Mouse (Mus musculus): ENCODE measurements around the gene Crip3.

Gene Crip3

GRCm38 (mm10) chr17:46428761-46429414 lies at the start of gene Crip3:
TSS of gene Crip3 (plus strand) at chr17:46428926.
- DNase-seq (ENCODE audit: low spot score): peak; percentile 77

GRCm38 (mm10) chr17:46383294-46384060 lies 45.2 kb upstream of the Crip3 start, which contains the start of gene Zfp318:
TSS of gene Zfp318 (plus strand) at chr17:46383731.
- DNase-seq (ENCODE audit: low spot score): peak; percentile 100

- peak; percentile 65 for DNase-seq (ENCODE audit: low spot score)
Measured at GRCm38 (mm10) chr17:46384061-46384801, 44.5 kb upstream of the Crip3 start.

- no peak for DNase-seq (ENCODE audit: low spot score)
Measured at GRCm38 (mm10) chr17:46388200-46388599, 40.5 kb upstream of the Crip3 start.

- DNase-seq (ENCODE audit: low spot score): no peak
Measured at GRCm38 (mm10) chr17:46393012-46393411, 35.7 kb upstream of the Crip3 start.

- DNase-seq (ENCODE audit: low spot score): no peak
Measured at GRCm38 (mm10) chr17:46394631-46395030, 34.1 kb upstream of the Crip3 start.

GRCm38 (mm10) chr17:46408478-46408877 lies 20.2 kb upstream of the Crip3 start:
- DNase-seq (ENCODE audit: low spot score): no peak

GRCm38 (mm10) chr17:46418628-46419027 lies 10.1 kb upstream of the Crip3 start:
- no peak for DNase-seq (ENCODE audit: low spot score)

- DNase-seq (ENCODE audit: low spot score): no peak
Measured at GRCm38 (mm10) chr17:46419717-46420116, 9.0 kb upstream of the Crip3 start.

GRCm38 (mm10) chr17:46426496-46426895 lies 2.2 kb upstream of the Crip3 start:
- DNase-seq (ENCODE audit: low spot score): no peak

GRCm38 (mm10) chr17:46433627-46434026 lies 4.9 kb downstream of the Crip3 start:
- peak; percentile 81 for DNase-seq (ENCODE audit: low spot score)

- DNase-seq (ENCODE audit: low spot score): peak; percentile 61
Measured at GRCm38 (mm10) chr17:46436672-46437366, 8.1 kb downstream of the Crip3 start.

- no peak for DNase-seq (ENCODE audit: low spot score)
Measured at GRCm38 (mm10) chr17:46438298-46438873, 9.7 kb downstream of the Crip3 start, which contains the start of gene Slc22a7. TSS of gene Slc22a7 (minus strand) at chr17:46438457.

GRCm38 (mm10) chr17:46439176-46439575 lies 10.4 kb downstream of the Crip3 start:
- DNase-seq (ENCODE audit: low spot score): no peak

- no peak for DNase-seq (ENCODE audit: low spot score)
Measured at GRCm38 (mm10) chr17:46444839-46445579, 16.3 kb downstream of the Crip3 start.

GRCm38 (mm10) chr17:46446264-46446663 lies 17.5 kb downstream of the Crip3 start:
- DNase-seq (ENCODE audit: low spot score): no peak

- no peak for DNase-seq (ENCODE audit: low spot score)
Measured at GRCm38 (mm10) chr17:46452683-46453082, 24.0 kb downstream of the Crip3 start.

GRCm38 (mm10) chr17:46453302-46453948 lies 24.7 kb downstream of the Crip3 start:
- no peak for DNase-seq (ENCODE audit: low spot score)

GRCm38 (mm10) chr17:46453970-46454411 lies 25.3 kb downstream of the Crip3 start:
- no peak for DNase-seq (ENCODE audit: low spot score)

GRCm38 (mm10) chr17:46454539-46454938 lies 25.8 kb downstream of the Crip3 start:
- no peak for DNase-seq (ENCODE audit: low spot score)
